In the genomic region with DNA sequence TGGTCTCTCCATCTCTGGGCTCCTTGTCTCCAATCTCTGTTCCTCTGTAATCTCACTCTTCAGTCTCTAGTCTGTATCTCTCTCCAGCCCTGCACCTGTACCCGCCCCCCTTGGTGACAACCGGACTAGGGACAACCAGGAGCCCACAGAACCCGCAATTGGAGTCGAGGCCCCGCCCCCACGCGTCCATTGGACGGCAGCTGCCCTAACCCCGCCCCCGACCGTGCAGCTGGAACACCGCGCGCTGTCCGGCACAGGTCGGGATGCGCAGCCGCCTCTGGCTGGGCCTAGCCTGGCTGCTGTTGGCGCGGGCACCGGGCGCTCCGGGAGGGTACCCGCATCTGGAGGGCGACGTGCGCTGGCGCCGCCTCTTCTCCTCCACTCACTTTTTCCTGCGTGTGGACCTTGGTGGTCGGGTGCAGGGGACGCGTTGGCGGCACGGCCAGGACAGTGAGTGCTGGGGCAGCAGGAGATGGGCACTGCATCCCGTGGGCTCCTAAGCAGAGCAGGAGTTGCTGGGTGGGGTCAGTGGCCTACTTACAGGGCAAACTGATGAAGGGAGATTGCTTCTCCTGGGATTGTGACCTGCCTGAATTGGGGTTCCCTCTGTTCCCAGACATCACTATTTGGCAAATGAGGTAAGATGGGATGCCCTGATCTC, we compare ENCODE assay signal across 8 mouse cellular contexts. TPM values are rescaled to one million over a fixed set of nuclear protein-coding genes. Genes with fewer than 3 reads are reported as not detected.
DNase-seq lines count a peak whose midpoint lies in the region; ATAC-seq and TF ChIP-seq lines count a peak whose summit lies in the region.

Gene Fgf22, plus strand, starts transcription at position 221 of the 661 bp plus-strand sequence.

- DNase-seq in CD4-positive, CD25-positive, alpha-beta regulatory T cell, adult 2 months (ENCODE audit: low read depth, low spot score), result peak; percentile 38
- peak; percentile 84 for DNase-seq in gastrocnemius, adult 2 months
- peak; percentile 76 for DNase-seq in left cerebral cortex, adult 11 months (ENCODE audit: low spot score)
- DNase-seq in lung, postnatal 10 days, result peak; percentile 78
- DNase-seq in retina, embryonic 14.5 days (ENCODE audit: low spot score), result peak; percentile 80

- H3K9me3 ChIP-seq in hindbrain, embryonic 16.5 days (ENCODE audit: control insufficient read depth, low read length), result no peaks in the 10 kb centered on the region

- 1% methylated on average over 29 of the region's 36 CpGs for WGBS in hindbrain, embryonic 16.5 days

- H3K4me3 ChIP-seq in gastrocnemius, adult 2 months, result peak within 1 kb of the TSS; percentile 55
- H3K4me3 ChIP-seq in hindbrain, embryonic 16.5 days (ENCODE audit: low read length), result peak within 1 kb of the TSS; percentile 52

- peaks cover 30% of the 10 kb centered on the region for H3K36me3 ChIP-seq in hindbrain, embryonic 16.5 days (ENCODE audit: control insufficient read depth, insufficient read depth, low read length)

- TF ChIP-seq CTCF in gastrocnemius, adult 2 months (IDR thresholded peaks at IDR 0.05), result no peak

- no peaks in the 10 kb centered on the region for H3K27me3 ChIP-seq in hindbrain, embryonic 16.5 days (replicated peaks; ENCODE audit: control insufficient read depth, insufficient read depth, low read length)

- H3K4me1 ChIP-seq in hindbrain, embryonic 16.5 days (ENCODE audit: control insufficient read depth, insufficient read depth, low read depth, low read length), result peaks cover 10% of the 10 kb centered on the region

- intact Hi-C loops in gastrocnemius, adult 2 months (cut with DNase I), result no loop called here

- H3K4me2 ChIP-seq in hindbrain, embryonic 16.5 days (ENCODE audit: low read length), result peak within 1 kb of the TSS; percentile 88

- H3K27ac ChIP-seq in gastrocnemius, adult 2 months, result no peak within 1 kb of the TSS
- H3K27ac ChIP-seq in hindbrain, embryonic 16.5 days (ENCODE audit: low read depth, low read length), result no peak within 1 kb of the TSS

- H3K9ac ChIP-seq in hindbrain, embryonic 16.5 days (ENCODE audit: low read depth, low read length), result peak within 1 kb of the TSS; percentile 65

- no peak for ATAC-seq in CD4-positive, CD25-positive, alpha-beta regulatory T cell, adult 4 months
- peak; percentile 74 for ATAC-seq in common myeloid progenitor, adult 5-6 weeks (replicated peaks; ENCODE audit: low read depth, poor library complexity, severe bottlenecking)
- peak; percentile 84 for ATAC-seq in hindbrain, embryonic 16.5 days

RNA-seq across cellular contexts. Expression of gene Fgf22, which starts in this region (rescaled TPM):
- polyA plus RNA-seq in CD4-positive, CD25-positive, alpha-beta regulatory T cell, adult 4 months (2017; shearing (Covaris generic)), result not detected
- total RNA-seq in common myeloid progenitor, adult 5-6 weeks (2017), result not detected in 2 replicates
- not detected for total RNA-seq in gastrocnemius, adult 2 months (2021)
- 1.9 and 3.1 TPM in 2 replicates for polyA plus RNA-seq in hindbrain, embryonic 16.5 days (2015; fragmentation: Nextera tagmentation; extraction: Ambion mirVana)

Comparison
In these comparisons a context has a peak if more than half of its experiments do, and no peak if none do; other contexts are left out.
1. Peak in ATAC-seq in common myeloid progenitor, adult 5-6 weeks; RNA of the gene not detected or under 1 TPM.
2. Peak in DNase-seq and H3K4me3 ChIP-seq in gastrocnemius, adult 2 months; RNA of the gene not detected or under 1 TPM.